Mouse (Mus musculus) hindbrain, embryonic 10.5 days (tissue): ENCODE measurements around the gene Vwf. TPM values are rescaled to one million over a fixed set of nuclear protein-coding genes. Genes with fewer than 3 reads are reported as not detected.

Experiments
- DNase-seq: peaks from one replicate; pipeline ENCODE4 v3.0.0-alpha.2; 2017; ENCODE audit warnings: low spot score
- H3K27ac ChIP-seq: fragments of 300-500 bp; sonication (generic); 2 replicates; pipeline ENCODE4 v1.5.1; 2016; ENCODE audit warnings: mild to moderate bottlenecking, moderate library complexity
- H3K27me3 ChIP-seq: fragments of 300-500 bp; sonication (generic); 2 replicates; pipeline ENCODE4 v1.6.1; 2016; ENCODE audit warnings: mild to moderate bottlenecking; ENCODE audit not compliant: poor library complexity, insufficient read depth, severe bottlenecking
- H3K36me3 ChIP-seq: fragments of 300-500 bp; sonication (generic); 2 replicates; pipeline ENCODE4 v1.6.1; 2016; ENCODE audit warnings: mild to moderate bottlenecking, moderate library complexity
- H3K4me1 ChIP-seq: fragments of 300-500 bp; sonication (generic); replicated peaks from 2 replicates; pipeline ENCODE4 v1.6.1; 2016; ENCODE audit warnings: mild to moderate bottlenecking
- H3K4me3 ChIP-seq: fragments of 300-500 bp; sonication (generic); 2 replicates; pipeline ENCODE4 v1.5.1; 2016; ENCODE audit warnings: mild to moderate bottlenecking, moderate library complexity
- H3K9me3 ChIP-seq: fragments of 300-500 bp; sonication (generic); 2 replicates; pipeline ENCODE4 v1.6.1; 2016; ENCODE audit warnings: mild to moderate bottlenecking, moderate library complexity
- WGBS: fragments of 180-500 bp; shearing (Covaris S2); methylation state at CpG from one replicate; pipeline ENCODE4 v1.1.7; 2016; 5-methylcytosine and 5-hydroxymethylcytosine counted together
- polyA plus RNA-seq: library from polyadenylated mRNA; unstranded; fragments of >200 nt; fragmentation: Nextera tagmentation; extraction: Ambion mirVana; gene quantifications from 2 replicates; pipeline ENCODE4 v1.2.1, GENCODE M21; 2016

Vwf gene
- polyA plus RNA-seq, 1 experiment from 2014 or later = 7.1 TPM

DNA sequence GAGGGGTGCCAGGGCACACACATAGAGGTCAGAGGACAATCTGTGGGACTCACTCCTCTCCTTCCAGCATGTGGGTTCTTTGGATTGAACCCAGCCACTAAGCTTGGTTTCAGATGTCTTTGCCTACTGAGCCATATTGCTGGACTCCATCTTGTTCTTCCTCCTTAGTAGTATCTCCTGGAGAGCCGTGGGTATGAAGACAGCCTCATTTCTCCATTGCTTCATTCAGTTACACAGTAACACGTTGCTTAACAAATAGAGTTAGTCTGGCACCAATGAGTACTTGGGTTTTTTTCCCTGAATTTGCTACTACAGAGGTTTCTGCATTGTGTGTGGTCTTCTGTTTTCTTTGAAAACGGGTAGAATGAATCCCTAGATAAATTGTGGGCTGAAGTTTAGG, 20.5 kb upstream of the Vwf start:
- no peak overlapping the region for H3K27ac ChIP-seq
- DNase-seq = no peak

DNA sequence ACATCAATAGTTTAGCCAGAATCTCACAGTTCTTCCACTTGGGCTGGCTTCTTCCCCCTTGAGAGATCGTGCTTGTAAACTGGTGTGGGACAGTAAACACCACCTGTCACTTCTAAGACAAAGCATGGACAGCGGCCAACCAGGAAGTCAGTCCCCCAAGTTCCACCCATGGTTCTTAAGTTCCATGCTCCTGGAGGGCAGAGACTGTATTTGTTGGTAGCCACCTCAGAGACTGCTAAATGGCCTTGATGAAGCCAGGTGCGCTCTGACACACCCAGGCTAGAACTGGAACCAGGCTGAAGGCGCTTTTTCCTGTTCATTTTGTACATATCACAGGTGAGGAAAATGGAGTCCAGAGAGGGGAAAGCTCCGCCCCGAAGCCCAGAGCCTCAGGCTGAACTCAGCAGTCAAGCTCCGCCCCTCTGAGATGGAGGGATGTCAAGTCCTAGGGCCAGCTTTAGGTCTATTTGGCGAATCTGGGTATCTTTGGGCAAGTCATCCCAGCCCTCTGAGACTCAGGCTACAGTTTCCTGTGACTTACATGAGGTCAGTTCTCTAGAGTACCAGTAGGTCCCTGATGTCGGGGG, 17.9 kb upstream of the Vwf start:
- WGBS = 88% methylated on average over 9 of the region's 9 CpGs
- no peaks in the 10 kb centered on the region for H3K4me1 ChIP-seq
- H3K36me3 ChIP-seq = no peaks in the 10 kb centered on the region
- no peak for DNase-seq
- no peaks in the 10 kb centered on the region for H3K27me3 ChIP-seq
- H3K9me3 ChIP-seq = no peaks in the 10 kb centered on the region
- H3K4me3 ChIP-seq = no peak overlapping the region
- no peak overlapping the region for H3K27ac ChIP-seq

More for the DNA sequence above, 20.5 kb upstream of the Vwf start:
- Histone ChIP-seq H3K9me3 (no peaks in the 10 kb centered on the region), H3K4me3 (no peak overlapping the region), H3K4me1 (no peaks in the 10 kb centered on the region), H3K36me3 (no peaks in the 10 kb centered on the region), H3K27me3 (no peaks in the 10 kb centered on the region)
- 68% methylated on average over 3 of the region's 3 CpGs for WGBS

DNA sequence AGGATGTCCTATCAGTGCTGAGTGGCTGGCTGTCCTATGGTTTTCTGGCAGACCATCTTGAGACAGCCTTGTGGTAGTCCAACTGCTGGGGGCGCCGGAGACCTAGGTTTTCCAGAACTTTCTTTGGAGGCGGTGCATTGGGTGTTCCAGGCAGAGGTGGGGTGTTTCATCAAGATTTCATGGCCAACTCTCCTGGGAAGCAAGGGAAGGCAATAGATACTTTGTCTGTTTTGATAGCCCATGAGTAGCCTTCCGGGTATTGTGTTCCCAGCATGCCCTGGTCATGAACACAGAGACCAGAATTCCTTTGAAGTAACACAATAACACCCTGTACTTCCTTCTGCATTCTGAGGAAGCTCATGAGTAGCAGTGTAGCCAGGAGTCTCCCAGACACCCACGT, 17.1 kb upstream of the Vwf start:
- Histone ChIP-seq H3K27ac (no peak overlapping the region), H3K36me3 (no peaks in the 10 kb centered on the region), H3K9me3 (no peaks in the 10 kb centered on the region)

DNA sequence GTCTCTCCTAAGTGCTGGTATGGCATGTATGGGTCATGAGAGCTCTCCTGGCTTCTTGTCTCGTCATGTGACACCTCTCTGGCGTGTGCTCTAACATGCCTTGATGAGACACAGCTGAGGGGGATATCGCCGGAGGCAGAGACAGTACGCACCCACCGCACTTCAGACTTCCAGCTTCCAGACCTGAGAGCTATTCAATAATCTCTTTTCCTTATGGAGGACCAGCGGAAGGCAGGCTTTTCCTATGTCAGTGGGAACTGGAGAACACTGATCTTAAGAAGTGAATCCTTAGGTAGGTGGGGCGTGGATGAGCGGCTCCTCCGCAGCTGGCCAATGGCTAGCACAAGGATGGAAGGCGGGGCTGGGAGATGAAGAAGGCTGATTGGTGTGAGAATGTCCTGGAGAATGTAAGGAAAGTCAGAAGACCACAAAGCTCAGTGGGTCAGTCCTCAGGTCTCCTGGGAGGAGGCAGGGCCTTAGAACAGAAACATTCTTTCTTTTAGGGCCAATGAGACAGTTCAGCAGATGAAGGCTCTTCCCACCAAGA, 13.4 kb upstream of the Vwf start:
- 89% methylated on average over 11 of the region's 11 CpGs for WGBS
- no peaks in the 10 kb centered on the region for H3K27me3 ChIP-seq

More for the DNA sequence above, 17.1 kb upstream of the Vwf start:
- Histone ChIP-seq H3K4me3 (no peak overlapping the region), H3K27me3 (no peaks in the 10 kb centered on the region), H3K4me1 (no peaks in the 10 kb centered on the region)
- 88% methylated on average over 5 of the region's 5 CpGs for WGBS
- DNase-seq = no peak

DNA sequence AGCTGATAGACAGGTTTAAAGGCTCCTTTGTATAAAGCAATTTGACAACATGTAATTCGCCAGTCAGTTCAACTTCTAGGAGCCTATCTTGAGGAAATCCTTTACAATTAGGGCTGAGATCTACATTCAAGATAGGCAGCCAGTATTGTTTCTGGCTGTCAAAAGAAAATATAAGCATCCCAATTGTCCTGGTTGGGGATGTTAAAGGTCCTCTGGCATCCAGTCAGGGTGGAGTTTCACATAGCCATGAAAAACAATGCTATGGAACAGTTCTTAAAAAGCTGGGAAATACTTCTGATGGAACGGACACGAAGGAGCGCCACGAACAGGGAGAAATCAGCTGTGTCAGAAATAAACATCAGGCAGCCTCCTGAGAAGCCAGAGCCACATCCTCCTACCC, 11.6 kb upstream of the Vwf start:
- Histone ChIP-seq H3K27ac (no peak overlapping the region), H3K4me3 (no peak overlapping the region), H3K9me3 (no peaks in the 10 kb centered on the region), H3K4me1 (no peaks in the 10 kb centered on the region), H3K27me3 (no peaks in the 10 kb centered on the region), H3K36me3 (no peaks in the 10 kb centered on the region)
- no peak for DNase-seq
- 88% methylated on average over 5 of the region's 5 CpGs for WGBS

More for the DNA sequence above, 13.4 kb upstream of the Vwf start:
- DNase-seq = no peak
- Histone ChIP-seq H3K9me3 (no peaks in the 10 kb centered on the region), H3K27ac (no peak overlapping the region), H3K4me3 (no peak overlapping the region), H3K36me3 (no peaks in the 10 kb centered on the region), H3K4me1 (no peaks in the 10 kb centered on the region)

DNA sequence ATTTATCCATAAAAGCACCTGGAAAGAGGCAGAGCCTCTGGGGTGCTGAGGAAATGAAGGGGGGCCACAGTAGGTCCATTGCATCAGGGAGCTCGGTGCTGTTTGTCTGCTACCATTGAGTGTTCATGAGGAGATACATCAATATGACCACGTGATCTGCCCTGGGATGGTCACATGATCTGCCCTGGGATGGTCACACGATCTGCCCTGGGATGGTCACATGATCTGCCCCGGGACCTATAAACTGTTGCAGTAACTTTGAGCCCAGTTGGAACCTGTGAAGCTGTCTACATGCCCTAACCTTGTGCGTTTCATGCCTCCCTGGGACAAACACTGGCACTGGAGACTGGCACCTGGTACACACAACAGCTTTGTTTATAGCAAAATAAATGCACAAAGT, 8.1 kb upstream of the Vwf start:
- DNase-seq = no peak
- H3K4me3 ChIP-seq = no peak overlapping the region
- H3K4me1 ChIP-seq = no peaks in the 10 kb centered on the region
- no peaks in the 10 kb centered on the region; the same call in 1 of the 2 replicates for H3K27me3 ChIP-seq
- WGBS = 92% methylated on average over 5 of the region's 5 CpGs
- no peaks in the 10 kb centered on the region for H3K9me3 ChIP-seq
- no peak overlapping the region for H3K27ac ChIP-seq
- H3K36me3 ChIP-seq = no peaks in the 10 kb centered on the region

DNA sequence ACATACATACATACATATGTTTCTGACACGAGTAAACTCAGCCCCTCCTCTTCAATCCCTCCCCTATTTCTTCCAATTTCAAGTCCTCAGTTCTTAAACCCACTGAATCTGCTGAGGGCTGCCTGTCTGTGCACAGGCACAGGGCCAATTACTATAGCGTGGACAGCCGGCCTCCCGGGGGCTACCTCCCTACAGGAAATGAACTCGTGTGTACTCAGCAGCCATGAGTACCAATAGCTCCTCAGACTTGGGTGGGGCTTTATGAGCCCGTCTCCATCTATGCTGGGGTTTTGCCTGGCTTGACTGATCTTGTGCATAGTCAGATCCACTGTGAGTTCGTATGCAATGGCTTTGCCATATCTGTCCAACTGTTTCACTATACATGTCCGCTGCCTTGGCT, 7.2 kb upstream of the Vwf start:
- WGBS = 80% methylated on average over 8 of the region's 8 CpGs
- no peaks in the 10 kb centered on the region for H3K4me1 ChIP-seq
- no peaks in the 10 kb centered on the region for H3K9me3 ChIP-seq

DNA sequence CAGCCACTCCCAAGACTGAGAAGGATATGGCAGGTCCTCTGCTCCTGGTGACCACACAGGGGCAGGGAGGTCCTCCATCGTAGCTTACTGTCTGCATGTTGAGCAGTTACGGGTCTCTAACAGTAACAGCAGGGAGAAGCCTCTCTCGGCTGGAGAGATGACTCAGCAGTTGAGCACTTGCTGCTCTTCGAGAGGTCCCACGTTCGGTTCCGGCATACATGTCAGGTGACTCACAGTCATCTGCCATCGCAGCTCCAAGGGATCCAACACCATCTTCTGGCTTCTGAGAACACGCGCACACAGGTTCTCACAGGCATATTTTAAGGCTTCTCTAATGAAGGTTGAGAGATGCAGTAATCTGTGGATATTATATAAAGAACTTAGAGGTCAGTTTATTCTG, 6.4 kb upstream of the Vwf start:
- Histone ChIP-seq H3K4me3 (no peak overlapping the region), H3K27ac (no peak overlapping the region), H3K9me3 (no peaks in the 10 kb centered on the region), H3K27me3 (no peaks in the 10 kb centered on the region; the same call in 1 of the 2 replicates), H3K4me1 (no peaks in the 10 kb centered on the region), H3K36me3 (no peaks in the 10 kb centered on the region)
- no peak for DNase-seq
- 84% methylated on average over 10 of the region's 10 CpGs for WGBS

More for the DNA sequence above, 7.2 kb upstream of the Vwf start:
- no peak for DNase-seq
- Histone ChIP-seq H3K27me3 (no peaks in the 10 kb centered on the region; the same call in 1 of the 2 replicates), H3K27ac (no peak overlapping the region), H3K4me3 (no peak overlapping the region), H3K36me3 (no peaks in the 10 kb centered on the region)

DNA sequence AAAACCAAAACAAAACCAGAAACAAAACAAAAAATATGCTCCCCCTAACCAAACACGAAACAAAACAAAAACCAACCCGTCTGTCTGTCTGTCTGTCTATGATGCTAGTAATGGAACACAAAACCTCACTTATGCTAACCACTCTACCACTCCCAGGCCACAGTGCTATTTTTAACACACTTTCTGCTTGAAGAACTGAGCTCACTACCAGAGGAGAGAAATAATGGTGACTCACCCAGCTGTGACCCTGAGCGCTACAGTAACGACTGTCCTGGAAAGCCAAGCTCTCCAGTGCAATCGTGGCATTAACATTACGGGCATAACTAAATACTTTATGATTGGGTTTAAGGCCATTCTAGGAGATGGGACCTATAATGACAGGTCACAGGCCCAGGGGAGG, 5.7 kb upstream of the Vwf start:
- WGBS = 90% methylated on average over 6 of the region's 6 CpGs

DNA sequence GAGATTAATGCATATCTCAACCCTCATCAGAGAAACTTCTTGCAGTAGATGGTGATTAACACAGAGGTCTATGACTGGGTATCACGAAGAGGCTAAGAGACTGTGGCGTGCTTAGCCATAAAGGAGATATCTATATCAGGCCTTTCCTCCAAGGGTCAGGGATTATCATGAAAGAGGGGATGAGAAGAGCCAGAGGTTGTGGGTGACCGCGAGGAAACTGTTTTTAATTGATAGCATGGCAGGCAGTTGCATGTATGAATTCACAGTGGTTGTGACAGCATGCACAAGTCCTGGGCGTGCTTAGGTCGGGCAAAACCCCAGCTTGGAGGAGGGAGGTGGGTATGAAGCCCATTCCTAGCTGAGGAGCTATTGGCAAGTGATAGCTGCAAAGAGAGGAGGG, 5.3 kb upstream of the Vwf start:
- Histone ChIP-seq H3K9me3 (no peaks in the 10 kb centered on the region), H3K36me3 (no peaks in the 10 kb centered on the region), H3K27me3 (no peaks in the 10 kb centered on the region; the same call in 1 of the 2 replicates), H3K4me3 (no peak overlapping the region), H3K27ac (no peak overlapping the region), H3K4me1 (no peaks in the 10 kb centered on the region)
- no peak for DNase-seq
- 93% methylated on average over 6 of the region's 6 CpGs for WGBS

More for the DNA sequence above, 5.7 kb upstream of the Vwf start:
- Histone ChIP-seq H3K36me3 (no peaks in the 10 kb centered on the region), H3K27me3 (no peaks in the 10 kb centered on the region; the same call in 1 of the 2 replicates), H3K9me3 (no peaks in the 10 kb centered on the region), H3K27ac (no peak overlapping the region), H3K4me1 (no peaks in the 10 kb centered on the region), H3K4me3 (no peak overlapping the region)
- DNase-seq = no peak

DNA sequence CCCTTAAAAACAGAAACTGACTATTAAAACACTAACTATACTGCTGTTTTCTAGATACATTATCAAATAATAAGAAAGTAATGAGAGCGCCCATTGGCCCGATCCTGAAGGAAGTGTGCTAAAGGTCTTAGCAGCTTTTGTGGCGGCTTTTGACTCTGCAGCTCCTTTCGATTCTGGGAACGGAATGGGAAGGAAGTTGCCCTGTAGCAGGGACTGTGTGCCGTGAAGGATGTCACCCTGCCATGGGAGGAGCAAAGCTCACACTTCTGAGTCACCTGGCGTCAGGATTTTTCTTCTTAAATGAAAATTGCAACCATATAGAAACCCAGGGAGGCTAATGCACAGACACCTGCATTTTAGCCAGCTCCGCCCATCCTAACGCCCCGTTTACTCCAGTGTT, 1.8 kb downstream of the Vwf start:
- no peaks in the 10 kb centered on the region for H3K36me3 ChIP-seq
- 0 out of 2 replicates have a peak, but pooled peaks cover 7% of the 10 kb centered on the region for H3K4me1 ChIP-seq
- H3K27ac ChIP-seq = no peak overlapping the region
- no peaks in the 10 kb centered on the region for H3K27me3 ChIP-seq
- 84% methylated on average over 10 of the region's 10 CpGs for WGBS
- H3K4me3 ChIP-seq = no peak overlapping the region
- no peaks in the 10 kb centered on the region for H3K9me3 ChIP-seq
- no peak for DNase-seq

DNA sequence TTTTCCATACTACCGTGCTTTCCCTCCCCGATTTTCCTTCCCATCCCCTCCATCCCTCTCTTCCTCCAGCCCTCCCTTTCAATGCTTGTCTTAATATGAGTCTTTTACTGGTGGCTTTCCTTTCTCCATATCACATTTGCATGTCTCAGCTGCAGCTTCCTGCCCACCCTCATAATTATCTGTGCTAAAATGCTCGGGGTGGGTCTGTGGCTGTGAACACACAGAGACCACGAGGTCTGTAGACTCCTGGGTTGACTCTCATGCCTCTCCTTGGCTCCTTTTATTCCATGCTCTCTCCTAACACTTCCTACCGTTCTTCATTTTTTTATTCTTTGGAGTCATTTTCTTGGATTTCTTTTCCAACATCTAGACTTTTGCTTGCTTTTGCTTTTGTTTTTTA, 3.6 kb downstream of the Vwf start:
- no peaks in the 10 kb centered on the region for H3K36me3 ChIP-seq
- no peak for DNase-seq
- 85% methylated on average over 5 of the region's 5 CpGs for WGBS
- no peaks in the 10 kb centered on the region for H3K9me3 ChIP-seq
- no peak overlapping the region for H3K27ac ChIP-seq
- 0 out of 2 replicates have a peak, but pooled peaks cover 7% of the 10 kb centered on the region for H3K4me1 ChIP-seq
- no peaks in the 10 kb centered on the region for H3K27me3 ChIP-seq
- H3K4me3 ChIP-seq = no peak overlapping the region

DNA sequence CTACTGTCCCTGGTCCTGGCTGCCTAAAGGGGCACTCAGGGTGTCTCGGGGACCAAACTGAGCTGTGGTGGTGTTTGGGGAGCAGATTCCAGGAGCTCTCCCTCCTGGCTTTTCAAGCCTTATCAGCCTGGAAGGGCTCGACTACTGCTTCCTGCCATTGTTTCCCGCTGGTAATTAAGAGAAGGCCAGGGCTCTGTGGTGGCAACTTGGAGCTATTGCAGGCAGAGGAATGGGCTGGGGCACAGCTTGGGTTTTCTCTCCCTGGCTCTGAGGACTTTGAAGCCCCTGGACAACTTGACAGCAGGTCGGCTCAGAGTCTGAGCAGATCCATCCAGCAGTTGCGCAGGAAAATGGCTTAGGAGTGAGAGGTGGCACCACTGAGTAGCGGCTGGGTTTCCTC, 6.2 kb downstream of the Vwf start:
- no peak overlapping the region for H3K4me3 ChIP-seq
- DNase-seq = no peak
- H3K36me3 ChIP-seq = no peaks in the 10 kb centered on the region
- H3K9me3 ChIP-seq = no peaks in the 10 kb centered on the region
- WGBS = 67% methylated on average over 6 of the region's 6 CpGs
- H3K27ac ChIP-seq = no peak overlapping the region
- H3K27me3 ChIP-seq = no peaks in the 10 kb centered on the region
- H3K4me1 ChIP-seq = 0 out of 2 replicates have a peak, but pooled peaks cover 7% of the 10 kb centered on the region
